Mouse (Mus musculus): Measurements from ENCODE around the gene Olfr267.

Olfr267 gene

GRCm38 (mm10) chr4:58787616-58788015, at the start of gene Olfr267:
Gene Olfr267 (minus strand): TSS chr4:58787716.
- no peak for DNase-seq (ENCODE audit: low read depth)

GRCm38 (mm10) chr4:58832908-58833307, 45.4 kb upstream of the Olfr267 start:
- no peak for DNase-seq (ENCODE audit: low read depth)

- no peak for DNase-seq (ENCODE audit: low read depth)
Observed at GRCm38 (mm10) chr4:58825921-58826320, 38.4 kb upstream of the Olfr267 start.

- DNase-seq (ENCODE audit: low read depth) = no peak
Observed at GRCm38 (mm10) chr4:58786659-58787058, 857 bp downstream of the Olfr267 start.

GRCm38 (mm10) chr4:58763417-58763816, 24.1 kb downstream of the Olfr267 start:
- no peak for DNase-seq (ENCODE audit: low read depth)

DNA sequence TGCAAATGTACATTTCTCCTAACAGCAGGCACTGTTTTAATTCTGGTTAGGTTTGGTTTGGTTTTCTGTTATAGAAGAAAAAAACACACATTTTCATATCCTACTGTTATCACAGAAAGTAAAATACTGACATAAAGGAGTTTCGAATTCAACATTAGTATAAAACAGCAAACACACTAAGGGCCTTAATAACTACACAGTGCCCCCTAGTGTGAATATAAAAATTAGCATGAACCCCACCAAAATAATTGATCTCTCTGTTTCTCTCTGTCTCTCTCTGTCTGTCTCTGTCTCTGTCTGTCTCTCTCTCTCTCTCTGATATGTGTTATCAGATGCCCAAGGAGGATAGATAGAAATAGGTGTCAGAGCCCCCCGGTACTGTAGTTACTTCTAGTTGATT, 38.0 kb downstream of the Olfr267 start:
- DNase-seq (ENCODE audit: low read depth) = no peak

- no peak for DNase-seq (ENCODE audit: low read depth)
Observed at GRCm38 (mm10) chr4:58749101-58749500, 38.4 kb downstream of the Olfr267 start.

GRCm38 (mm10) chr4:58745583-58746222, 41.8 kb downstream of the Olfr267 start:
- no peak for DNase-seq (ENCODE audit: low read depth)

DNA sequence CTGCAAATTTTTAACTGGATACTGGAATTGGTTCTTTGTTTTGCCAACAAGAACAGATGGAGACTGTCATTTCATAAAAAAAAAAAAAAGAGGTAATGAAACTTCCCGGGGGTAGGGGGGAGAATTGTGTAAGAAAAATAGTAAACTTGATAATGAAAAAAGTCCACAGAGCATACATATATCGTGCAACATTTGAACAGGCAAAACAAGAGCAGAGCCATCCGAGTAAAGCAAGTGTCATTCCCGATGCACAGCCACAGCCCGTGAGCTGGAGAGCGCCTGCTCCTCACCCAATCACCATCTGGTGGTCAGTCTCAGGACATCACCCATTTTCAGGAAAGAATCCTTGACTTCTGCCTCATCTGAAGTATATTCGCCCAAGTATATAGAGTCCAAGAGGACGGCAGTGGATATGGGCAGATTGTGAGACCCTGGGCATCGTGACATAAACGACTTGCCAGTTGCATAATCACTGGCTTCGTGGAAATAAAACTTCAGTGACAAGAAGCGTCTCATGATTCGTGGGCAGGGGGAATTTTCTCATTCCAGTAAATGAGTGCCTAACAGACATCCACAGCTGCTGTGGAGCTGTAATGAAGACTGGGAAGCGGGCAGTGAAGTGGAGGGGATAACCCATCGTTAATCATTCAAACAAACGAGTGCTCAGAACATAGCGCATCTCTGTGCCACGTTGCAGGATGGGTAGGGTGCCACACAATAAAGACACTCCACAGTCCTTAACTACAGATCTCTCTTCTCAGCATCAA, 50.5 kb downstream of the Olfr267 start:
- DNase-seq (ENCODE audit: low read depth) = no peak
